Mouse (Mus musculus) activated CD4-positive, CD25-positive, alpha-beta regulatory T cell, adult 4 months (primary cell): Measurements from ENCODE around the gene Imp3. TPM values are rescaled to one million over a fixed set of nuclear protein-coding genes. Genes with fewer than 3 reads are reported as not detected.
"Not testable (repeated sequence)": the region's sequence is repeated elsewhere in the genome, so short reads cannot be mapped to it uniquely, and the experiment has no call there.

ENCODE experiments used
- ATAC-seq: one replicate; pipeline ENCODE4 v1.8.0; 2017
- polyA plus RNA-seq, 2 experiments: library from polyadenylated mRNA; unstranded; fragments of 100-300 nt; shearing (Covaris generic); gene quantifications; one replicate each; pipeline ENCODE4 v1.2.1; 2017

The Imp3 gene
- polyA plus RNA-seq = 10 to 100 TPM; 54.8 to 68.4 TPM

- ATAC-seq = peak; percentile 92
These were observed at the start of gene Imp3 for GRCm38 (mm10) chr9:56937223-56938160. Gene Imp3, plus strand, starts transcription at chr9:56937475.

DNA sequence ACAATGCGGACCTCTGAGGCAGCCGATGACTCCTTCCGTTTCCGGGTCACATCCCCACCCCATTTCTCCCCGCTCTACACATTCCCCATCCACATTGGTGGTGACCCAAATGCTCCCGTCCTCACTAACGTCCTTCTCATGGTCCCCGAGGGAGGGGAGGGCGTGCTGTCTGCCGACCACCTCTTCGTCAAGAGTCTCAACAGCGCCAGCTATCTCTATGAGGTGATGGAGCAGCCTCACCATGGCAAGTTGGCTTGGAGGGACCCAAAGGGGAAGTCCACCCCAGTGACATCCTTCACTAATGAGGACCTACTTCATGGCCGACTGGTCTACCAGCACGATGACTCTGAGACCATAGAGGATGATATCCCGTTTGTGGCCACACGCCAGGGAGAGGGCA is 49.7 kb upstream of the Imp3 start:
- ATAC-seq = no peak

DNA sequence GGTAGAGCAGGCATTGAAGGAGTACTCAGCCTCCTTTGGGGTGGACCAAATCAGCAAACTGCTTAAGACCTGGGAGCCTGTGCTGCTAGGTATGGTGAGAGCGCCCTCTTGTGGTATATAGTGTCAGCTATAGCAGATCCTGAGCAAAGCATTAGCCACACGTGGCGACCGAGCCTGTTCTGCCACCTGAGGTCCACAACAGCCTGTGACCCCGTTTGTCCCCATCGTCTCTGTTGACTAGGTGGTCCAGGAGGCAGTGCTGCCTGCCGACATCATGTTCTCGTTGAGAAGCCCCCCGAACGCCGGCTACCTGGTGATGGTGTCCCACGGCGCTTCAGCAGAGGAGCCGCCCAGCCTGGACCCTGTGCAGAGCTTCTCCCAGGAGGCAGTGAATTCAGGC is 47.5 kb upstream of the Imp3 start:
- no peak for ATAC-seq

- ATAC-seq = no peak
These were observed 46.6 kb upstream of the Imp3 start for GRCm38 (mm10) chr9:56890522-56891250.

- ATAC-seq = no peak
These were observed 45.7 kb upstream of the Imp3 start for GRCm38 (mm10) chr9:56891517-56892011.

DNA sequence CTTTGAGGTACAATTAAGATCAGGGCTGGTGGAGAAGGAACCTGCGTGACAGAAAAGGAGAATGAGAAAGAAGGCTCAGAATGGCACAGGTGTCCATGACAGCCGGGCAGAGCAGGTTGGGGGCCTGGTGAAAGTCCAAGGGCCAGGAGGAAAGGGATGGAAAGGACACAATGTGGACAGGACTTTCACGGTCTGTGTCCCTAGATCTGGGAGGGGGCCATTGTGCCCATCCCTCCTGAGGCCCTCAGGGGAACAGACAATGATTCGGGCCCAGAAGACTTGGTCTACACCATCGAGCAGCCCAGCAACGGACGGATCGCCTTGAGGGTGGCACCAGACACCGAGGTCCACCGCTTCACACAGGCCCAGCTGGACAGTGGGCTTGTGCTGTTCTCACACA is 45.2 kb upstream of the Imp3 start:
- no peak for ATAC-seq

GRCm38 (mm10) chr9:56893313-56893712 is 44.0 kb upstream of the Imp3 start:
- no peak for ATAC-seq

GRCm38 (mm10) chr9:56894006-56894405 is 43.3 kb upstream of the Imp3 start:
- no peak for ATAC-seq

DNA sequence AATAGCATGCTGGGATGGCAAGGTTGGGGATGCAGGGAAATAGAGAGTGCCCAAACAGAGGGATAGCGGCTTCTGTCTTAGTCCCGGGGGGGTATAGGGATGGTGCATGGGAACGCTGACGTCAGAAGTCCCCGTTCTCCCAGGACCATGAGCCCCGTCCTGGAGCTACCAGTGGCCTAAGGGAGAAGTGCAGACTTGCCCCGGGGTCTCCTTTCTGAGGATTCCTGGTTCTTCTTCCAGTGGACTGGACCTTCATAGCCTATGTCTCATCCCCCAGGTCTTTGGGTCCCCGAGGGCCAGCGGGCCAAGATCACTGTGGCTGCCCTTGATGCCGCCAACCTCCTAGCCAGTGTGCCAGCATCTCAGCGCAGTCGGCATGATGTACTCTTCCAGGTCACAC is 40.5 kb upstream of the Imp3 start:
- ATAC-seq = no peak

- no peak for ATAC-seq
These were observed 37.9 kb upstream of the Imp3 start for GRCm38 (mm10) chr9:56899409-56899808.

DNA sequence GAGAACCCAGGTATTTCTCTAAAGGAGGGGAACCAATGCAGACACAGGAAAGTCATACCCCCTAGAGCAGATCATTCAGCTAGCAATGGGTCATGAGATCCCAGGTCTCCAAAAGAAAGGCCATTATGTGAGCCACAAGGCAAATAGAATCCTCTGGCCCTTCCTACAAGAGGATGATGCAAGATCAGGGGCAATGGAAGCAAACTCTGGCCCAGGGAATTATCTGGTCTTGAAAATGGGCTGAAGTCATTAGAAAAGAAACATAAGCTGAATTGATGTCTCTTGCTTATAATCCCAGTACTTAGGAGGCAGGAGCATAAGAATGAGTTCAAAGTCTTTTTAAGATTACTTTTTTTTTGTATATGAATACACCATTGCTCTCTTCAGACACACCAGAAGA is 37.2 kb upstream of the Imp3 start:
- no peak for ATAC-seq

DNA sequence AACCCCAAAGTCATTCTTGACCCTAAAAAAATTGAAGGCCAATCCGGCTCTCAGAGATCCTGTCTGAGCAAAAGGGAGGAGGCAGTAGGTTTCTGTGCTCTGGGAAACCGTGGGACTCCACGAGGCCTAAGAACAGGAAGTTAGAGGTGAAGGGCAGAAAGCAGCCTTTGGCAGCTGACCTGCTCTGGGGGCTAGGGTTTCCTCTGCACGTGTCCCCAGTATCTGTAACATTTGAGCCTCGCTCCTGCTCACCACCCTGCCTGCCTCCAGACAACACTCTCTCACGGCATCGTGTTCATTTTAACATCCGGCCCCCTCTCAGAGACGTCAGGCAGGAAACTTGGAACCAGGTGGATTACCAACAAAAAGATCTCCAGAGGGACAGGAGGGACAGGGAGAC is 36.7 kb upstream of the Imp3 start:
- no peak for ATAC-seq

DNA sequence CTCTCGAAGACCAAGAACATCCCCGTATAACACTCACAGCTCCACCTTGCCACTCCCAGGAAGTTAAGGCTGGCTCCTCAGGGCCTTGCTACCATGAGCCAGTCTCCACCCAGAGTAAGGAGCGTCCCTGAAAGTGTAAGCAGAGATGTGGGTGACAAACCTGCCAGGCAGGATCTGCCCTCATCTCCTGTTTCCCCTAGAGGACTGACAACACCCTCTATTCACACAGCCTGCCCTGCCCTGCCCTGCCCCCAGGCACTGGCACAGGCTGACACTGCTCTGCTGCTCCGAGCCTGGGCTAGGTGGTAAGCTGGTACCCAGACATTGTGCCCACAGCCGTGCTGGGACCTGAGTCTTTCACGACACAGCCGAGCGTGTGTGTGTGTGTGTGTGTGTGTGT is 36.1 kb upstream of the Imp3 start:
- peak; percentile 23 for ATAC-seq

- ATAC-seq = no peak
These were observed 33.6 kb upstream of the Imp3 start for GRCm38 (mm10) chr9:56903662-56904061.

- ATAC-seq = no peak
These were observed 29.7 kb upstream of the Imp3 start for GRCm38 (mm10) chr9:56907549-56907948.

DNA sequence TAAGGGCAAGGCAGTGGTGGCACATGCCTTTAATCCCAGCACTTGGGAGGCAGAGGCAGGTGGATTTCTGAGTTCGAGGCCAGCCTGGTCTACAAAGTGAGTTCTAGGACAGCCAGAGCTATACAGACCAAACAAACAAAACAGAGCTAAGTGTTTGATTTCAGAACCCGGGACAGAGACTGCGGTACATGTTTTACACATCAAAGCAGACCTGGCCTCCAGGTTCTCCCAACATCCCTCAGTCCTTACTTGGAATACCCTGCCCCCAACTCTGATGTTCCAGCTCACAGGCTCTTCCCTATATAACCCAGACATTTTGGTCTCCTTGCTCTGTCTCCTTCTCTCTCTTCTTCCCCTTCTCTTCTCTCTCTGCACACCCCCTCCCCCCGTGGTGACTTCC is 27.3 kb upstream of the Imp3 start:
- ATAC-seq = not testable (repeated sequence)

DNA sequence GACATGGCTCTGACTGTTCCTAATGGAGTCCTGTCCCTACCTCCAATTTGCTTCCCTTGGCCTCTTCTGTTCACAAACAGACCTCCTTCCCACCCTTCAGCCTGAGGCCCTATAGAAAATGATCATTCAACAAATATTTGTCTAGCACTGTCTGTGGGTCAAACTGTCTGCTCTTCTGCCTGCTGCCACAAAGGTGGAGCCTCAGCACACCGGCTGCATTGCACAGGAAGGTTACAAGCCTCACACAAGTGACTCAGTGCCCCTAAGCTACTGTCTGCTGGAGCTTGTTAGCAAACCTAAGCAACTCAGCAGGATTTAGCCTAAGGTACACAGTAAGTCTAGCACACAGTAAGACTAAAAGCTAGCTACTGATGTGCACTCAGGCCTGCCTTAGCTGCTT is 26.3 kb upstream of the Imp3 start:
- ATAC-seq = no peak

DNA sequence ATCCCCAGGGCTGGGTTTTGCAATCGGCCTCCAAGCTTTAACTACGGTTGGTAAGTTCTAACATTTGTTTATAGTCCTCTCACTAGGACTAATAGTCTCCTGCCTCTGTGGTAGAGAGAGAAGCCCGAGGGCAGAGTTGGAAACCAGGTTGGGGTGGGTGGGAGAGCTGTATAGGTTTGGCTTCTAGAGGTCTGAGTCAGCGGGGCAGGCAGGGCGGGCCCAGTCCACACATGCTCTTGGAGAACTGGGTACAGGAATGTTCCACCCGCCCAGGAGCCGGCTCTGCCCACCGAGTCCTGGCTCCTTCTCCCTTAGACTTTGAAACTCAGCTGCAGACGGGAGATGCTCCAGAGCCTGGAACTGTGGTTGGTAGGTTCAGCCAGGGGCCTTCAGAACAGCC is 23.3 kb upstream of the Imp3 start:
- no peak for ATAC-seq

DNA sequence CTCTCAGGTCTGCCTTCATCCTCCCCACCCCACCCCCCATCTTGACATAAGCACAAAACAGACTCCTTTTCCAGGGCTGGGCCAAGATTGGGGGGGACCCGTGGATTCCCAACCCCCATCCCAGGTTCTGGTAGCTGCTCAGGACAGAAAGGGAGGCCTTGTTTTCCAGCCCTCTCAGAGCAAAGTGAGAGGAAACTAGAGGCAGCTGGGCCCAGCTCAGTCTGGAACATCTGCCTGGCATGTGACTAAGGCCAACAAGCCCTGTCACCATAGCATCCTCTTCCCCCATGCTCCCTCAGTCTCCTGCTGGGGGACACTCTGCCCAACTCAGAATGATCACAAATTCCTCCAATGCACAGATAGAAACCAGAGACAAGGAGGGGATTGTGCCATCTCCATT is 22.2 kb upstream of the Imp3 start:
- ATAC-seq = no peak

DNA sequence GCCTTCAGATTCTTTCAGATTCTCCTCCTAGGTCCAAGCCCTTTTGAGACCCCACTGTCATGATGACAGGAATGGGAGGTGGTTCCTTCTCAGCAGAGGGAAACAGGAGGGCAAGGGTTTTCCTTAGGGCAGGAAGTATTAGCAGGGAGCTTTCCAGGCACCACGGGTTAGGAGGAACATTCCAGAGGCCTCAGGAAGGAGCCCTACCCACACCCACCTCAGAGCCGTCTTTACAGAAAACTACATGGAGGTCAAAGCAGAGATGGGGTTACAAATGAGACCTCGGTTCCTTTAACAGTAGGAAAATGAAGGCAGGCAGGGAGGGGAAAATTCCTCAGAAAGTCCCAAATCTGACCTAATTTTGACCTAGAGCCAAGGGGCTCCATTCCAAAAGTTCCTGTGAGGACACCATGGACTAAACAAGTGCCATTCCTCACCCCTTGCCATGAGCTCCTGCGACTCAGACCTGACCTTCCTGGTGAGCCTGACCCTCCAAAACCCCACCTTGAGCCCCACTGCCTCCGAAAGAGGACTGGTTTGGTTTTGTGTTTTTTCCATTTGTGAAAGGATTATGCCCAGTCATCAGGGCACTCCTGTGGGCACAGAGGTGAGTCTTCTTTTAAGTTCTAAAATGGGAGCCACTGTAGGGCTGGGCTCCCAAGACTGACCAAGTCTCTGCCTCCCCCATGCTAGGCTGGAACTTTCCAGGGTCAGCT is 21.4 kb upstream of the Imp3 start:
- no peak for ATAC-seq

GRCm38 (mm10) chr9:56917131-56917530 is 20.1 kb upstream of the Imp3 start:
- ATAC-seq = no peak

DNA sequence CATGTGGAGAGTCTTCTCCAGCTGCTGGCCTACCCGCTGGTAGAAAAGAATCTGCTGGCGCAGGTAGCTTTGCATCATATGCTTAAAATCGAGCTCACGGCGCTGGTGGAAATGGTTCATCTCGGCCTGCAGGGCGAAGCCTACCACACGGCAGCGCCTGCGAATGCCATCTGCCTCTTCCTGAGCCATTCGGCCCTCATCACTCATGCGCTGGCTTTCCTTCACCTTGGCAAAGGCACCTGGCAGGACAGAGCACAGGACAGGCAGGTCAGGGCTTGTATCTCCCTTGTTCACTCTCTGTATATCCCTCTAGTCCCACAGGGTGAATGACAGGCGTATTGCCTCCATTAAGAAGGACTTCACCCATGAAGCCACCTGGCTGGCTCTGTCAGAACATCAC is 18.8 kb upstream of the Imp3 start:
- no peak for ATAC-seq

DNA sequence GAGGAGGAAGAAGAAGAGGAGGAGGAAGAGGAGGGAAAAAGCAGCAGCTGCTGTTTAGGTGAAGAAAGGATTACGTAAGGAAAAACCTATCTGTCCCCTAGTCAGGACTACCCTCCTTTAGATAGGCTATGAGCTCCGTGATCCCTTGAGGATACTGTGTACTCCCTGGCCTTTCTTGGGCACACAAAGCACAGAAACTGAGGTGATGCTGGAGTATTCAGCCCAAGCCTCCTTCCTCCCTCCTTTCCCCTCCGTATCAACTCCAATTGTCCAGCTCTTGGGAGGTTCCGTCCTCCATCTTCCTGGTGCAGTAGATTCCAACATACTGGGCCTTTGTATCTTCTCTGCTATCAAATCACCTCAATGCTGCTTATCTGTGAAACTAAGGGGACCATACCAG is 14.5 kb upstream of the Imp3 start:
- no peak for ATAC-seq
